Mouse (Mus musculus) bone marrow macrophage, adult 2 months (primary cell): ENCODE data around the gene Atf6b.

ENCODE experiments used
- CTCF ChIP-seq: IDR thresholded peaks from 2 replicates; pipeline ENCODE4 v1.5.1; 2012; ENCODE audit warnings: low read depth, mild to moderate bottlenecking, low read length, moderate library complexity
- POLR2A ChIP-seq: IDR thresholded peaks from 2 replicates; pipeline ENCODE4 v1.6.1; 2012; ENCODE audit warnings: mild to moderate bottlenecking, low read depth, low read length, borderline replicate concordance

GRCm38 (mm10) chr17:34671151-34672066 is 24.5 kb downstream of the Atf6b start:
- TF ChIP-seq POLR2A (no peak), CTCF (no peak)
